Mouse (Mus musculus): ENCODE results near the gene Cabp2. TPM values are rescaled to one million over a fixed set of nuclear protein-coding genes. Genes with fewer than 3 reads are reported as not detected.

Gene Cabp2
- polyA plus RNA-seq, 1 experiment from 2014 or later = not detected

GRCm38 (mm10) chr19:4082219-4082965, 1.0 kb downstream of the Cabp2 start:
- Histone ChIP-seq H3K4me2 (ENCODE audit: low read length) (no peak overlapping the region), H3K4me3 (replicated peaks; ENCODE audit: low read depth, low read length) (no peak overlapping the region), H3K36me3 (ENCODE audit: control insufficient read depth, insufficient read depth, low read length) (no peaks in the 10 kb centered on the region), H3K9me3 (ENCODE audit: control insufficient read depth, low read length) (no peaks in the 10 kb centered on the region), H3K9ac (replicated peaks; ENCODE audit: low read length) (no peak overlapping the region), H3K4me1 (ENCODE audit: control insufficient read depth, insufficient read depth, low read length) (no peaks in the 10 kb centered on the region), H3K27ac (replicated peaks; ENCODE audit: low read depth, low read length) (no peak overlapping the region), H3K27me3 (ENCODE audit: control insufficient read depth, insufficient read depth, low read length) (no peaks in the 10 kb centered on the region)
- ATAC-seq (ENCODE audit: low FRiP score, low TSS enrichment) (no peak), DNase-seq (no peak)
- WGBS = 85% methylated on average over 11 of the region's 11 CpGs

GRCm38 (mm10) chr19:4083316-4083715, 1.9 kb downstream of the Cabp2 start:
- H3K27me3 ChIP-seq (ENCODE audit: control insufficient read depth, insufficient read depth, low read length) = no peaks in the 10 kb centered on the region
- H3K4me3 ChIP-seq (replicated peaks; ENCODE audit: low read depth, low read length) = no peak overlapping the region
- no peaks in the 10 kb centered on the region for H3K36me3 ChIP-seq (ENCODE audit: control insufficient read depth, insufficient read depth, low read length)
- 73% methylated on average over 7 of the region's 7 CpGs for WGBS
- no peak for DNase-seq
- no peak overlapping the region for H3K9ac ChIP-seq (replicated peaks; ENCODE audit: low read length)
- ATAC-seq (ENCODE audit: low FRiP score, low TSS enrichment) = no peak
- H3K4me1 ChIP-seq (ENCODE audit: control insufficient read depth, insufficient read depth, low read length) = no peaks in the 10 kb centered on the region
- H3K9me3 ChIP-seq (ENCODE audit: control insufficient read depth, low read length) = no peaks in the 10 kb centered on the region
- H3K4me2 ChIP-seq (ENCODE audit: low read length) = no peak overlapping the region
- H3K27ac ChIP-seq (replicated peaks; ENCODE audit: low read depth, low read length) = no peak overlapping the region

GRCm38 (mm10) chr19:4083826-4084225, 2.4 kb downstream of the Cabp2 start:
- Histone ChIP-seq H3K9ac (replicated peaks; ENCODE audit: low read length) (no peak overlapping the region), H3K36me3 (ENCODE audit: control insufficient read depth, insufficient read depth, low read length) (no peaks in the 10 kb centered on the region), H3K4me1 (ENCODE audit: control insufficient read depth, insufficient read depth, low read length) (no peaks in the 10 kb centered on the region), H3K27ac (replicated peaks; ENCODE audit: low read depth, low read length) (no peak overlapping the region), H3K27me3 (ENCODE audit: control insufficient read depth, insufficient read depth, low read length) (no peaks in the 10 kb centered on the region), H3K4me3 (replicated peaks; ENCODE audit: low read depth, low read length) (no peak overlapping the region), H3K9me3 (ENCODE audit: control insufficient read depth, low read length) (no peaks in the 10 kb centered on the region), H3K4me2 (ENCODE audit: low read length) (no peak overlapping the region)
- DNase-seq (no peak), ATAC-seq (ENCODE audit: low FRiP score, low TSS enrichment) (no peak)
- 26% methylated on average over 8 of the region's 8 CpGs for WGBS

GRCm38 (mm10) chr19:4084984-4085383, 3.6 kb downstream of the Cabp2 start:
- DNase-seq = no peak
- Histone ChIP-seq H3K27me3 (ENCODE audit: control insufficient read depth, insufficient read depth, low read length) (no peaks in the 10 kb centered on the region), H3K4me1 (ENCODE audit: control insufficient read depth, insufficient read depth, low read length) (no peaks in the 10 kb centered on the region), H3K27ac (replicated peaks; ENCODE audit: low read depth, low read length) (no peak overlapping the region), H3K9me3 (ENCODE audit: control insufficient read depth, low read length) (no peaks in the 10 kb centered on the region), H3K9ac (replicated peaks; ENCODE audit: low read length) (no peak overlapping the region), H3K4me2 (ENCODE audit: low read length) (no peak overlapping the region), H3K4me3 (replicated peaks; ENCODE audit: low read depth, low read length) (no peak overlapping the region), H3K36me3 (ENCODE audit: control insufficient read depth, insufficient read depth, low read length) (no peaks in the 10 kb centered on the region)
- 94% methylated on average over 1 of the region's 1 CpGs for WGBS
- ATAC-seq (ENCODE audit: low FRiP score, low TSS enrichment) = no peak

- Histone ChIP-seq H3K4me2 (ENCODE audit: low read length) (no peak overlapping the region), H3K27ac (replicated peaks; ENCODE audit: low read depth, low read length) (no peak overlapping the region), H3K4me3 (replicated peaks; ENCODE audit: low read depth, low read length) (no peak overlapping the region), H3K36me3 (ENCODE audit: control insufficient read depth, insufficient read depth, low read length) (no peaks in the 10 kb centered on the region), H3K9me3 (ENCODE audit: control insufficient read depth, low read length) (no peaks in the 10 kb centered on the region), H3K4me1 (ENCODE audit: control insufficient read depth, insufficient read depth, low read length) (no peaks in the 10 kb centered on the region), H3K27me3 (ENCODE audit: control insufficient read depth, insufficient read depth, low read length) (no peaks in the 10 kb centered on the region), H3K9ac (replicated peaks; ENCODE audit: low read length) (no peak overlapping the region)
- DNase-seq = no peak
- no peak for ATAC-seq (ENCODE audit: low FRiP score, low TSS enrichment)
- 93% methylated on average over 15 of the region's 15 CpGs for WGBS
Observed at GRCm38 (mm10) chr19:4086156-4086555, 4.8 kb downstream of the Cabp2 start.

GRCm38 (mm10) chr19:4087090-4087489, 5.7 kb downstream of the Cabp2 start:
- Histone ChIP-seq H3K9me3 (ENCODE audit: control insufficient read depth, low read length) (no peaks in the 10 kb centered on the region), H3K27me3 (ENCODE audit: control insufficient read depth, insufficient read depth, low read length) (no peaks in the 10 kb centered on the region), H3K36me3 (ENCODE audit: control insufficient read depth, insufficient read depth, low read length) (no peaks in the 10 kb centered on the region), H3K4me2 (ENCODE audit: low read length) (no peak overlapping the region), H3K27ac (replicated peaks; ENCODE audit: low read depth, low read length) (no peak overlapping the region), H3K9ac (replicated peaks; ENCODE audit: low read length) (no peak overlapping the region), H3K4me3 (replicated peaks; ENCODE audit: low read depth, low read length) (no peak overlapping the region), H3K4me1 (ENCODE audit: control insufficient read depth, insufficient read depth, low read length) (no peaks in the 10 kb centered on the region)
- DNase-seq (no peak), ATAC-seq (ENCODE audit: low FRiP score, low TSS enrichment) (no peak)
- WGBS = 88% methylated on average over 5 of the region's 5 CpGs

GRCm38 (mm10) chr19:4088146-4088545, 6.8 kb downstream of the Cabp2 start:
- H3K27ac ChIP-seq (replicated peaks; ENCODE audit: low read depth, low read length) = no peak overlapping the region
- H3K9ac ChIP-seq (replicated peaks; ENCODE audit: low read length) = no peak overlapping the region
- H3K4me3 ChIP-seq (replicated peaks; ENCODE audit: low read depth, low read length) = no peak overlapping the region
- no peaks in the 10 kb centered on the region for H3K36me3 ChIP-seq (ENCODE audit: control insufficient read depth, insufficient read depth, low read length)
- 58% methylated on average over 5 of the region's 5 CpGs for WGBS
- H3K9me3 ChIP-seq (ENCODE audit: control insufficient read depth, low read length) = no peaks in the 10 kb centered on the region
- ATAC-seq (ENCODE audit: low FRiP score, low TSS enrichment) (no peak), DNase-seq (no peak)
- H3K4me1 ChIP-seq (ENCODE audit: control insufficient read depth, insufficient read depth, low read length) = no peaks in the 10 kb centered on the region
- no peaks in the 10 kb centered on the region for H3K27me3 ChIP-seq (ENCODE audit: control insufficient read depth, insufficient read depth, low read length)
- no peak overlapping the region for H3K4me2 ChIP-seq (ENCODE audit: low read length)

- no peak for DNase-seq
- H3K9ac ChIP-seq (replicated peaks; ENCODE audit: low read length) = no peak overlapping the region
- H3K9me3 ChIP-seq (ENCODE audit: control insufficient read depth, low read length) = no peaks in the 10 kb centered on the region
- no peak overlapping the region for H3K4me3 ChIP-seq (replicated peaks; ENCODE audit: low read depth, low read length)
- no peaks in the 10 kb centered on the region for H3K36me3 ChIP-seq (ENCODE audit: control insufficient read depth, insufficient read depth, low read length)
- 65% methylated on average over 6 of the region's 6 CpGs for WGBS
- H3K27me3 ChIP-seq (ENCODE audit: control insufficient read depth, insufficient read depth, low read length) = no peaks in the 10 kb centered on the region
- H3K27ac ChIP-seq (replicated peaks; ENCODE audit: low read depth, low read length) = no peak overlapping the region
- no peaks in the 10 kb centered on the region for H3K4me1 ChIP-seq (ENCODE audit: control insufficient read depth, insufficient read depth, low read length)
- ATAC-seq (ENCODE audit: low FRiP score, low TSS enrichment) = no peak
- H3K4me2 ChIP-seq (ENCODE audit: low read length) = no peak overlapping the region
Observed at GRCm38 (mm10) chr19:4089128-4089527, 7.8 kb downstream of the Cabp2 start.

GRCm38 (mm10) chr19:4090446-4090845, 9.1 kb downstream of the Cabp2 start:
- no peak for ATAC-seq (ENCODE audit: low FRiP score, low TSS enrichment)
- no peak for DNase-seq
- Histone ChIP-seq H3K9ac (replicated peaks; ENCODE audit: low read length) (no peak overlapping the region), H3K4me2 (ENCODE audit: low read length) (no peak overlapping the region), H3K9me3 (ENCODE audit: control insufficient read depth, low read length) (no peaks in the 10 kb centered on the region), H3K27me3 (ENCODE audit: control insufficient read depth, insufficient read depth, low read length) (no peaks in the 10 kb centered on the region), H3K4me3 (replicated peaks; ENCODE audit: low read depth, low read length) (no peak overlapping the region), H3K4me1 (ENCODE audit: control insufficient read depth, insufficient read depth, low read length) (no peaks in the 10 kb centered on the region), H3K36me3 (ENCODE audit: control insufficient read depth, insufficient read depth, low read length) (no peaks in the 10 kb centered on the region), H3K27ac (replicated peaks; ENCODE audit: low read depth, low read length) (no peak overlapping the region)
- WGBS = 97% methylated on average over 3 of the region's 3 CpGs
